Mouse (Mus musculus) natural killer cell, adult 2 months (primary cell): ENCODE results near the gene Layn.
A peak's percentile ranks its signal among the peaks of the same experiment; 100 is the strongest.

ENCODE experiments used
- DNase-seq, 2 experiments: peaks; one replicate each; pipeline ENCODE4 v3.0.0; 2022; ENCODE audit warnings: low spot score in 2 of 2

Layn gene

DNA sequence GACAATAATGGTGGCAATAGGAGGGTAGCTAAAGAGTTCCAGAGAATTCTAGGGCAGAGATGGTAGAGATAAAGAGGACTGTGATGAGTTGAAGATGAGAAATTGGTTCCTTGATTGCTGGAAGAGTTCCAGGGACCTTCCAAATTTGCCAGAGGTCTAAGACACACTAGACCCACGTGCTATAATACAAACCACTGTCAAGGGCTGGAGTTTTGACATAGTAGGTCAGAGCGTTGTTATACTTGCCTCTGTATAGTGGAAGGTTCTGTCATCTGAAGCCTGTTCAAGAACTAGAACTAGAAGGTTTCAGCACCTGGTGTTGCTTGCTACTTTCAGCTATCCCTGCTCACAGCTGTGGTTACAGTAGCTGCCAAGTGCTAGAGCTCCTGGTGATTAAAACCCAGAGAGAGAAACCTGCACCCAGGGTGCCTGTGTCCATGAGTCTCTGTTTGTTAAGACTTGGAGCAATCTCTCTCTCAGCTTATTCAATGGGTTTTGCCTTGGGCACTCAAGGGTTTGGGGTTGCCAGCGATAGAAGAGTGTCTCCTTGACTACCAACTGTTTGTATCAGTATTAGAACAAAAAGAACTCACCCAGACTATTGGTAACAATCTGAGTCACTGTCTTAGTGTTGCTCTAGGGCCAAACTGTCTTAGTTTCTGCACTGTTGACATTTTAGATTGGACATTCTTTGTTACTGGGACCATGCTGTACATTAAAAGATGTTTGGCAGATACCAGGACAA is 43.9 kb downstream of the Layn start:
- no peak for DNase-seq

DNA sequence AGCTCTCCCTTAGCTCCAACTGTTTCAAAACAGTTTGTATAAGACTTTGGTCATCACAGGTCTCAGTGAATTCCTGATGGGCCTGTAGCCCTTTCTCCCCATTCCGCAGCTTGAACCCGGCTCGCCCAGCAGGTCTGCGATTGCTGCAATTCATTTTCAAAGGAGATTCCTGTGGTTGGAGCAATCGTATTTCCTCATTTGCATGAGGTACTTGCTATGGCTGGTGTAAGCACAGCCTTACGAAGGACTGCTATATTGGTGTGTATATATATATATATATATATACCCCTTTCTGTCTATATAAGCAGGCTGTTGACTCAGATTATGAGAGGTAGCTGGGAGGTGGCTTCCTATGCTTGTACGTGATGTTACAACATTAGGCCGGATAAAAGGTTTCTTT is 44.6 kb downstream of the Layn start:
- no peak for DNase-seq

DNA sequence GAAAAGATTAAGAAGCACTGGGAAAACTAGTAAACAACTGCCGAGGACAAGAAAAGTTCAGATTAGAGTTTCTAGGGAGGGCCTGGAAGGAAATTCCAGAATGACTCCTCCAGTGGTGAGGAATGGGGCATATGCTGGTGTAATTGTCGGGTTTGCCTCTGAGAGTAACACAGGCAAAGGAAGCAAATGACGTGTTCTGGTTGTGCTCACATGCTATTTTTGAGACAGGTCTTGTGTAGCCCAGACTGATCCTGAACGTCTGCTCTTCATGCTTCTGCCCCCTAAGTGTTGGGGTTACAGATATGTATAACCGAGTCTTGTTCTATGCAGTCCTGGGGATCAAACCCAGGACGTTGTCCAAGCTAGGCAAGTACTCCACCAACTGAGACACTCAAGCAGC is 45.3 kb downstream of the Layn start:
- DNase-seq = no peak

DNA sequence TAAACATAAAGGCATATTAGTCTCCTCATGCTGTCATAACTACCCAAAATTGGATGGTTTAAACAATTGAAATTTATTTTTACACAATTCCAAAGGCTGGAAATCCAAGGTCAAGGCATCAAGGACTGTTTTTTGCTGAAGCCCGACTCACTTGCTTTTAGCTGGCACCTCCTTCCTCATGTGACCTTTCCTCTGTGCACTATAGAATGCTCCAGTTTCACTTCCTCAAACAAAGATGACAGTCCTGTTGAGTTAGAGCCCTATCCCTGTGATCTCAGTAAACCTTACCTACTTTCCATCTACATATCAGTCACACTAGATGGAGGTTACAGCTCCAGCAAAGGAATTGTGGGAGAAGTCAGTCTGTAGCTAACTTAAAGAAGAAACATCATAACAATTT is 46.7 kb downstream of the Layn start:
- DNase-seq = peak in 1 of 2 experiments; percentile 37

DNA sequence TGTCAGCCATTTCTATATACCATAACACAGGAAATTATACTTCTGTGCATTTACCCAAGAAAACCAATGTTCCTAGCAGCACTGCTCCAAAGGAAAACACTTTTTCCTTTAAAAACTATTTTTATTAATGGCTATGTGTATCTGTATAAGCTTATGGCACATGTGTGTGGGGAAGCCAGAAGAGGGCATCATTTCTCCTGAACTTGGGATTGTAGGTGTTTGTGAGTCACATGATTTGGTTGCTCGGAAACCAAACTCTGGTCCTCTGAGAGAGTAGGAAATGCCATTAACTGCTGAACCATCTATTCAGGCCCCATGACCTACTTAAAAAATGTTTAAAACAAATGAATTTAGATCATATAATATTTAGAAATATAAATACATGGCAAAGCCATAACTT is 49.9 kb downstream of the Layn start:
- DNase-seq = no peak

DNA sequence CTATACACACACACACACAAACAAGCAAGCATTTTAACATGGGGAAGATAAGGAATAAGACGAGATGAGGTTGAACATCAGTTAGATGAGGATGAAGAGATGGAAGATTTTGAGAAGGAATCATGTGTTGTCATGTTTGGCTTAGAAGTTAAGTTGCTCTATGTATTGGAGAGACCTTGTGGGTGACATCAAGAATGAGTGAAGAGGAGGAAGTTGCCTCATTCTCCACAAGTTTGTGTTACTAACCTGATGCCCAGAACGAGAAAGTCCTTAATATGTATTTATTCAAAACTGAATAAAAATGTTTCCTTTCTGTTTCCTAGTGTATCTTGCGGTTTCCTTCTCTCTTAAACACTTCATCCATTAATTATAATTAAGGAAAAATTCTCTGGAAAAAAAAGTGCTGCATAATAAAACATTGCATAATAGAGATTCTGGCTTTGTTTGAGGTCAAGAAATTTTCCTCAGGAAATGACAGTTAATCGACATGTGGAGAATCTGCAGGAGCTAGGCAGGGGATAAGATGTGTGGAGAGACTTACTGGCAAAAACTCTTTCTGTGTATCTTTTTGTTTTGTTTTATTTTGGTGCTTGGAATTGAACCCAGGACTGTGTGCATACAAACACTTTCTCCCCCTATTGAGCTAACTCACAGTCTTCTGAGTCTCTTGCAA is 55.6 kb downstream of the Layn start:
- no peak for DNase-seq

DNA sequence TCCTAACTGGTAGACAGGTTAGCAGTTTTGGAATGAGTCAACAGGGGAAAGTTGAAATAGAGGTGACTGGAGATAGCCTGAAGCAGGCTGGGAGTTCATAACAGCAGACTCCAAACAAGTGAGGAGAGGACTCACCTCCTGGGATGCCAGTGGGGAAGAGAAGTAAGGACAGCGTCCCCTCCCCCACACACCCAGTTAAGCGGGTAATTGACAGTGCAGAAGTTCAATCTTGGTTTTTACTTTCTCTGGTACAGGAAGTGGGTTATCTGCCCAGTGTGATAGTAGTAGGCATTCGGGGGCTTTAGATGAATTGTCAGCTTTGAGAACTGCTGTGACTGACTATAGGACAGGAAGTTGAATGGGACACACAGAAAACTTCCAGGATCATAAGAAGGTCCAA is 56.5 kb downstream of the Layn start:
- peak in 1 of 2 experiments; percentile 12 for DNase-seq

DNA sequence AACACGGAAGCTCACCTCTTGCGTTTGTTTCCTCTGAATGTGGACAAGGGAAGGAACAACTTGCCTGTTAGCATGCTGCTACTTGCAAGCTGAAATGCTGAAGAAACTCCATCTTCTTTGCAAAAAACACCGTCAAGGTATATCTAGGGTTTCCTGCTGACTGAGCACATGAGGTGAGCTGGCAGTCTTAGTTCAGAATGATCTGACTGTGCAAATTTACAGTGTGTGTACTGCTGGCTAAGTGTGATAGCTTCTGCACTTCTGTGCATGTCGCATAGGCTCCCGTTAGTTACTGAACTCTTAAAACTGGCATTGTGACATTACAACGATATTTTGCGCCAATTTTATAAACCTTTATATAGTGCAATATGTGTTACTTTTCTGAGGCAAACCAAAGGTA is 57.2 kb downstream of the Layn start:
- no peak for DNase-seq

DNA sequence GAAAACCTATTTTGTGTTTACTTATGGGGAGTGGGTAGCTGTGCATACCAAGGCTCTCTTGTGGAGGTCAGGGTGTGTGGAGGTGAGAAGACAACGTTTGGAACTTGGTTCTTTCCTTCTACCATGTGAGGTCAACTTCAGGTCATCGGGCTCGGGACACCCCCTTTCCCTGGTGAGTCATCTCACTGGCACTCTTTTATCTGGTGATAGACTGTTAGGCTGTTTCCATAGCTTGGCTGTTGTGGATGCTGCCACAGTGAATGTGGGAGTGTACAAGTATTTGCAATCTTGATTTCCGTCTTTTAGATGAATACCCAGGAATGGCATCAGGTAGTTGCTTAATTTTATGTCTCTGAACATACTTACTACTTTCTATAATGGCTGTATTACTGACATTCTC is 61.2 kb downstream of the Layn start:
- no peak for DNase-seq

DNA sequence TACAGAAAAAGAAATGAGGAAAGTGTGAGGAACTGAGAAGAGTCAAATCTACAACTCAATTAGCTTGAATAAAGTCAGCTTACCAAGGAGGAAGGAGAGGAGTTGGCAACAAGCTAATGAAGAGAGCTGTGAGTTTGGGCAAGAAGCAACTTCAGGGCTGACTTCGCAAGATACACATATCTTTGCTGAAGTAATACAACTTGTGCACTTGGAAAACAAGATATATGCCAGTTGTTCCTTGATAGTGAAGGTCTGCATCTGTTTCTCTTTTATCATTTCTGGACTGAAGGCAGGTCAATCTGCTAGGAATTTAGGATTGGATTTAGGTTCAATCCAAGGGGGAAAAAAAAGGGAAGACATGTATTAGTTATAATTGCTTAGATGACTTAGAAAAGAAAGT is 63.2 kb downstream of the Layn start:
- no peak for DNase-seq

DNA sequence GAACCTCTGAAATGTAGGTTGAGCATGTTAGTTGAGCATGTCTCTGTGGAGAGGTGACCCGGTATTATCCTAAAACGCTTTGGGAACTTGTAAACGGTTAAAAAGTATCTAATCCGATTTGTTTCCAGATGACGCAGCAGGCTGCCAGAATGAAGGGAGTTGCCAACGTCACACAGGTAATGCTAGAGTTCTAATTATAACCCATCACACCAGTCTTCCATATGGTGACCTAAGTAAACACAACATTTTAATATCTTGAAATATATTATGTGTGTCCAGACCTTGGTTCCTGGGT is 67.3 kb downstream of the Layn start:
- DNase-seq = peak in 1 of 2 experiments; percentile 3

DNA sequence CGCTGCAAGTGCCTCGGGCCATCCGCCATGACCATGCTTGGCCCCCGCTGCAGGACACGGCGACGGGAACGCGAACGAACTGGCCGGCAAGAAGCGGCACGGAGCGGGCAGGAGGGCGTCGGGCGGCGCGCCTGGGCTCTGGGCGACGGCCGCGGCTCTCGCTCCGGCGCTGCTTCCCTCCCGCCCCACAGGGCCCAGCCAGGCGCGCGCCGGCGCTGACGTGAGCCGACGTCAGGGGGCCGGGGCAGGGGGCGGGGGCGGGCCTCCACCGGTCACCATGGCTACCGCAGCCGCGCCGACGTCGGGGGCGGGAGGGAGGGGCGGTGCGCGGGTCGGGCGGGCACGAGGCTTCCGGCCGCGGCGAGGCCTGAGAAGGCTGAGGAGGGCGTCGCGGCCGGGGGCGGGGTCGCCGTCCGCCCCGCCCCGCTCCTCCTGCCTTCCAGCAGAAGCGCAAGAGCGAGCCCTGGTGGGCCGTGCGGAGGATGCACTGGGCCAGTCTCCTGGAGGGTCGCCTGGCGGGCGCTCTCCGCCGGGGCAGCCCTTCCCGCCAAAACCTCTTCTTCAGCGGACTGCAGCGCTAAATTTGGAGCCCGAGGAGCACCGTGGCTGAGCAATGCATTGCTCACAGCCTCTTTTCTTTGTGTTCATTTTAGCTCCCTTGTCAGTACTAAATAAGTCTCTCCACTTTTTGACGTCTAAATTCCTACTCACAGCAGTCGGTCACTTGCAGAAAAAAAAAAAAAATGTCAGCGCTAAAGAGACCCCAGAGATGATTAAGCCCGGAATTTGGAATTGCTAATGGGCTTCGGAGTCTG is 67.8 kb downstream of the Layn start, which contains the start of gene Sik2:
Sik2 (minus strand) TSS at position 233 of the 815 bp plus-strand sequence.
- DNase-seq = peak; percentile 87 to 91

DNA sequence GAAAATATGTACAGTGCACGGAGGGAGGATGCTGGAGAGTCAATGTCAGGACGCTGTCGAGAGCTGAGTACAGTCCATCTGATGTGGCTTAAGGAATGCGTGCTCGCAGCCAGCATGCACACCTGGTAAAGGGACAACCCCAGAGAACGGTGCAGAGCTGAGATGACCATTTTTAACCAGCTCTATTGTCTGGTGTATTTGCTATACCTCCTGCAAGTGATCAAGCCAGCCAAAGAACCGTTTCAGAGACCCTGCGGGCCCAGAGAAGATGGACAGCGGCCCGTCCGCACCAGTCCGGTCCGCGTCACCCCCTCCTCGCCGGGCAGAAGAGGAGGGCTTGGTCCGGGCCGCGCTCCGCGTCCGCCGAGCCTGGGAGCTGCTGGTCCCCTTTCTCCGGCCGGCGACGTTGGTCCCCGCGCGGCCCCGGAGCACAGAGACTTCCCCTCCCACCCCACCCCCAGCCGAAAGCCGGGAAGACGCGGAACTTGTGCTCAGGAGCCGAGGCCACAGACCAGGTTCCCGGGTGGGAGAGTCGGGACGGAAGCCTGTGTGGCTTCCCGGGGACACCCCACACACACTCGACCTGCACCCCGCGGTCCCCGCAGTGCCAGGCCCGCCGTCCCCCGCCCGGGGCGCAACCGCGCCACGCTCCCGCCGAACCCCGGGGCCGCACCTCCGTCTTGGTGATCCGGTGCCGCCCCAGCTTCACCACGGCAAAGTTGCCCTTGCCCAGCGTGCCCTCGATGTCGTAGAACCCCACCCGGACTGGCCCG is 68.6 kb downstream of the Layn start:
- peak; percentile 6 for DNase-seq

DNA sequence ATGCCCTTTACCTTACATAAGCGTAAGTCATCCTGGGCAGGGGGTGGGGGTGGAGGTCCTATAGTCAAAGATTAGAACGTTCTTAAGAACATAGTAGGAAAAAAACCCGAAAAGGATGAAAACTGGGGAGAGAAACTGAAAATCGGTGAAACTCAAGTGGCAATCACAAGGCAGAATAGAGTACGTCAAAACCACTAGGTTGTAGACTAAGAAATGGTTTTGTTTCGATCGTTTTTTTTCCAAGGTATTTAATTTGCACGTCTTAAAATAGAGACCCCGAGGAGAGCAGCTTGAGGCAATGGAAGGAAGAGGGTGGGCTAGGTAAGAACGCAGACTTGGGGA is 69.2 kb downstream of the Layn start:
- DNase-seq = no peak

DNA sequence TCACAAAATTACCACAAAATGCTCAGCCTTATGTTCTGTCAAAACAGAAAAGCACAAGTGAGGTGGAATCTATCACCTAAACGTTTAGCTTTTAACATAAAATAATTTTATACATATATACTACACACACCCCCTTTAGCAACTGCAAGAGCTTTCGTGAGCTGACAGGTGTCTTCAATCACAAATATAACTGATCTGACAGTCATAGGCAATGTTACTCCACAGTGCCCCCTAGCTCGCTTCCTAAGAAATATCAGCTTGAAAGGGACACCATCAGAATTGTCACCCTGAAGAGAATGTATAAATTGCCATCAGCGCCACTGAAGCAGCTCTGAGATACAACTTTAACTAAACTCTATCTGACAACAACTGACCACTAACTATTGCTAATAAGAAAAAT is 70.0 kb downstream of the Layn start:
- DNase-seq = peak; percentile 63 to 73
